Mouse (Mus musculus) layer of hippocampus, adult 9-10 months (tissue): ENCODE data around the gene Rbck1.

Source experiments
- DNase-seq: peaks from one replicate; pipeline ENCODE4 v3.0.0; 2022; ENCODE audit warnings: low spot score

Rbck1 gene

DNA sequence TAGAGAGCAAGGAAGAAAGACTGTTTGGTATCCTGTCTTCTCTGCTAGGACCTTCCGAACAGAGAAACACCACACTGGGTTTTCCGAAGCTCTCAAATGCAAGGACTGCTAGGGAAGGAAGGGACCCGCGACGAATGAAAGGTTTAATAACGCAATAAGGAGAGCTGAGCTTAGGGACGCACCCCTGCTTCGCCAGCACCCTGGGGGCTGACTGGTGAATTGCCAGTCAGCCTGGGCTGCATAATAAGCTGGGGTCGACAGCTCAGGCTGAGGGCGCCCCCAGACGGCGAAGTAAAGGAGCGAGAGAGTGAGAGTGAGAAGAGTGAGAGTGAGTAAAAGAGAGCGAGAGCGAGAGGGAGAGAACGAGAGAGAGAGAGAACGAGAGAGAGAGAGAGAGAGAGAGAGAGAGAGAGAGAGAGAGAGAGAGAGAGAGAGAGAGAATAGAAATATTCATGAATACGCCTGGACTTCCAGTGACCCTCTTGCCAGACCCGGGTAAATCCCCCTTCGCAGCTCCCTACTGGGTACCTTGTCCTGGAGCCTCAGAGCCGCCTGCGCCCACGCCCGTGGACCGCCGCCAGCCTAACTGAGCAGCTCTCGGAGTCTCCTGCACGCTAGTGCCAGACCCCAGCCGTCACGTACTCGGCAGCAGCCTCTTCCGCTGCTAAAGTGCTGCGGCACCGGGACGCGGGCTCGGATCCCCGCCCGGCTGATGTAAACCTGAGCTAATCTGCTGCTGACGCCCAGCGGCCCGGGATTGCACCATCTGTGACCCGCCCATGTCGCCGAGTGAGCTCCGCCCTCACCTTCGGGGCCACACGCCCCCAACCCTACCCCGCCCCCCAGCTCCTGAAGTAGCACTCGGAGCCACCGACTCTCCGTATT, 11.1 kb upstream of the Rbck1 start, which contains the start of gene Trib3:
Trib3 (minus strand) TSS at position 704 of the 885 bp plus-strand sequence.
- DNase-seq = no peak

DNA sequence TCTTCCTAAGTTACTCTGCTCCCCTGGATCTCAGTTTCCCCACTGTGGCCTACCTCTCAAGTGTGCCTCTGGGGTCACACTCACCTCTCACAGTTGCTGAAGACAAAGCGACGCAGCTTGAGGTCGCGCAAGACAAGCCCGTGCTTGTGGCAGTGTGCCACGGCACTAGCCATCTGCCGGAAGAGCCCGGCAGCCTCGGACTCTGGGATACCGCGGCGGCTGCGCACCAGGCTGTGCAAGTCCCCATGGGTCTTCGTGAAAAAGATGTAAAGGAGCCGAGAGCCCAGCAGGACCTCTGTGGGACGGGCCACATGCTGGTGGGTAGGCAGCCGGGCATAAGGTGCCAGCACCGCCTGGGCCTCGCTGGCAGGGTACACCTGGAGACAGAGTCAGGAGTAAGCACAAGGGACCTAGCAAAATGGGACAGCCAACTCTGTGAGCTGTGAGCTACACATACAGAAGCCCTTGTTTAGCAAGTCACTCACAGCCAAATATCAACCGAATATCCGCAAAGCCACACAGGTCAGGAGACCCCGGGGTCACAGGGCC, 7.3 kb upstream of the Rbck1 start:
- no peak for DNase-seq

DNA sequence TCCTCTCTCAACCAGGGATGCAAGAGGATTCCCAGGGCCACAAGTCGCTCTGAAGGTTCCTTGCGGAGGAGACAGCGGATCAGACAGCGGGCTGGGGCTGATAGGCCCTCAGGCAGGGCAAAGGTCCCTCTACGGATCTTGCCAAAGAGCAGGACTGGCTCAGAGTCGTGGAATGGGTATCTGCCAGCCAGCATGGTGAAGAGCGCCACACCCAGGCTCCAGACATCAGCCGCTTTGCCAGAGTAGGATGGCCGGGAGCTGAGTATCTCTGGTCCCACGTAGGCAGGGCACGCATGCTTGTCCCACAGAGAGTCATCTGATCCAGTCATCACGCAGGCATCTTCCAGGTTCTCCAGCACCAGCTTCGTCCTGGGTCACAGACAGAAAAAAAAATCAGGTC, 5.9 kb upstream of the Rbck1 start:
- DNase-seq = no peak

DNA sequence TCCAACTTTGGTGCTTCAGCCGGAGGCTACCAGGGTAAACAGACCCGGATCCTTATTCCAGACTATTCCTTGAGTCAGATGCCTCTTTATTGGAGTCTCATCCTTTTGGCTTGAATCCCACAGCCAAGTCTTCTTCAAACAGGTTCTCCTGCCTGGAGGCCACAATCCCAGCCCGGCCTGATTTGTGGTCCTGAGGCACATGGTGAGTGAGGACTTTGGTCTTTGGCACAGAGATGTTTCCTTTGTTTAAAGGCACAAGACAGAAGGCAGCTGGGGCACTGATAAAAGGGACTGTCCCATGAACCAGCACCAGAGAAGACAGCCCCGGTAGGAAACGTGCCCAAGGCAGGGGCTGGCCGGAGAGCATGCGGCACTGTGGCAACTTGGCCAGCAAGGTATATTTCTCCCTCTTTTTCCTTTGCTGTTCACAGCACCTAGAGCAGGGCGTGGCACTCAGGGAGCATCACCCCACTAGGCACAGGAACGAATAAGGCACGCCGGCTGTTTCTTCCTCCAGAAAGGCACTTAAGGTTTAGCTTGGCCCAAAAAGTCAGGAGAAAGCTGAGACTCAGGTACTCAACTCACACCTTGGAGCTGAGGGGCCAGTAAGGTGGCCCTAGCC, 5.2 kb upstream of the Rbck1 start:
- DNase-seq = no peak

DNA sequence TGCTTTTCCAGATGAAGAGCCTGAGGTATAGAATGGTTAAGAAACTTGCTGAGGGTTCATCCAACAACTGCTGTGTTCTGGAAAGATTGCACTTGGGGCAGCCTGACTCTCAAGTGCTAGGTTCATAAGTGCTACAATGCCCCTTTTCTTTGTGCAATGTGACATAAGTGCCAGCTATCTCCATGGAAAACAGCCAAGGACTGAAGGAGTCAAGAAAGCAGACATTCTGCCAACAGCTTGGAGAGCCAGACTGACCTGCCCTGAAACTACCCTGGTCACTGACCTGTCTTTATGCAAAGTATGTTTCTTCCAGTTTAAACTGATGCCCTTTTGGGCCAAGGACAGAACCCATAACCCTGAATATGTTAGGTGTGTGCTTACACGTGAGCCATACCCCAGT, 4.4 kb upstream of the Rbck1 start:
- no peak for DNase-seq

DNA sequence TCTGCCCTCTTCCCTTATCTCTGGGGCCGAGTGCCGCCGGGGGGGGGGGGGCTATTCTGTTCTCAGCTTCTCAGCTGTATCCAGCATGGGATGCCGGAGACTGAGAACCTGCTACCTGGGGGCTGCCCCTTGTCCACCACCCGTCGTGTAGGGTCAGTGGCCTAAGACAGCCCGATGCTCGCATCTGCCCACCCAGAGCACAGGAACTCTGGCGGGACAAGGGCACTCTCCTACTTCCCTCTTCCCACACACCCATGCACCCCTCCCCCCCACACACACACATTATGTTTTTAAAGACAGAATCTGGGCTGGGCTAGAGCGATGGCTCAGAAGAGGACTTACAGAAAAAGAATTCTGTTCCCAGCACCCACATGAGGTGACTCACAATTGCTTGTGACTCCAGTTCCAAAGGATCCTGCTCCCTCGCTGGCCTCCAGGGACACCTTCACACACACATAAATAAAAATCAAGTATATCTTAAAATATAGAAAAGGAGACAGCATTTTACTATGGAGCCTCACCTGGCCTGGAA, 2.9 kb upstream of the Rbck1 start:
- DNase-seq = no peak

DNA sequence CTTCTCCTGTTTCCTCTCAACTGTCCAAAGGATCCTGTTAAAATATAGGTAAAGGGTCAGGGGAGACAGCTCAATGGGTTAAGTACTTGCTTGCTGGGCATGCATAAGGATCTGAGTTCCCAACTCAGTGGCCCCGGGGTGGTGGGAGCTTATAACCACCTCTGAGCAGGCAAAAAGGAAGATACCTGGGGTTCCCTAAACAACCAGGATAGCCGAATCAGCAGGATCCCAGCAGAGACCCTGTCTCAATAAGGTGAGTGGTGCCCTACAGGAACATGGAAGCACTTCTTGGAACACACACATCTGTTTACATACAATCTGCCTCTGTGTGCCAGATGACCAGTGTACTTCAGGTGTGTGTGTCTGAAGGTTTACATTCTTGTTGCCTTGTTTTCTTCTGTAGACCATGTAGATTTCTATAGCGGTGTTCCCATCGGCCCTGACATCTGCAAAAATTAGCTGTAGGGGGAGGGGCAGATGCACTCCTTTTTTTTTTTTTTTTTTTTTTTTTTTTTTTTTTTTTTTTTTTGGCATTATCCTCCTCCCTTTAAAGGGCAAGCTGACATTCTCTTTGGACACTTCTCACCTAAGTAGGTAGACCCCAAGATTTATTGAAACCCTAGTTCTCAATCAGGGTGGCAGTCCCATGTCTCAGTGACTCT, 1.0 kb upstream of the Rbck1 start:
- no peak for DNase-seq

DNA sequence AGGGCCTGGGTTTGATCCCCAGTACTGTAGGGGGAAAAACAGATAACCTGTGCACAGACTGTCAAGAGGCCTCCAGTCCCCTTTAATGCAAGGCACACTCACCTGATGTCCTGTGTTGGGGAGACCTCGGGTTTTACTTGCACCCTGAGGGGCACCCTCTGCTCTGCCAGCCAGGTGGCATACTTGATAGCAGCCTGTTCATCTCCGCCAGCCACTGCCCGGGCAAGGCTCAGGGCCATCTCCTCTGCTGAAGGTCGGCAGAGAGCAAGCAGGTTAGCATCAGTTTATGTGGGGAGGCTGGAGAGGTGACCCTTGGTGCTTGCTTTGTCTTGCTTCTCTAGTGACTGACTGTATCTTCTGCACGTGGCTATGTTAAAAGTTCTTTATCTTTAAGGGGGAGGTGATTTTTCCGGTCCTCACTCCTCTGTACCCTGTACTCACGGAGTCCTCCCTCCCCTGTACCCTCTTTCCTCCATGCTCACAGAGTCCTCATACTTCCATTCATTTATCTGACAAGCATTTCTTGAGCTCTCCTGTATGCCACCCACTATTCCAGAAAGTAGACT, 1.5 kb downstream of the Rbck1 start:
- DNase-seq = no peak

DNA sequence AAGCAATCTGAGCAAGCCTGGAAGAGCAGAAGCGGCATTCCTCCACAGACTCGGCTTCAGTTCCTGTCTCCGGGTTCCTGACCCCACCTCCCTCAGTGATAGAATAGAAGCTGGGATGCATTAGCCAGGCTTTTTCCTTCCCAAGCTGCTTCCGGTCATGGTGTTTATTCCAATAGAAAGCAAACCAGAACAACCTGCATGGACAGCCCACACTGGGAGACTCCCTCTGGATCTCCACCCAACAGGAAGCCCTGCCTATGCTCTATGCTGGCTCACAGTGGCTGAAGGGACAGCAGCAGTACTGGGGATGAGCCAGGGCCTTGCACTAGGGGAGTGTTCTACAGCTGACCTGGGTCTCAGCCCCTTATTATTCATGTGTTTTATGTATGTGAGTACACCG, 4.5 kb downstream of the Rbck1 start:
- DNase-seq = no peak

DNA sequence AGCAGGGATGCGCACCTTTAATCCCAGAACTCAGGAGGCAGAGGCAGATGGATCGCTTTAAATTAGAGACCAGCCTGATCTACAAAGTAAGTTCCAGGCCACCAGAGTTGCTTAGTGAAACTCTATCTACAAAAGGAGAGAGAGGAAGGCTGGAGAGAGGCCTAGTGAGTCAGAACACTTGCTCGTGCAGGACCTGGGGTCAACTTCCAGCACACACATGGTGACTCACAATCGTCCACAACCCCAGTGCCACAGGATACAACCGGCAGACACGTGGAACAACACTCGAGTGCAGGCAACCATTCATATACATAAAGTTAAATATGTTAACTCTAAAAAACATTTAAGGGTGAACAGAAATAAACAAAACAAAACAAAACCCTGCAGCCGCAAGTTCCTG, 5.8 kb downstream of the Rbck1 start:
- DNase-seq = no peak

DNA sequence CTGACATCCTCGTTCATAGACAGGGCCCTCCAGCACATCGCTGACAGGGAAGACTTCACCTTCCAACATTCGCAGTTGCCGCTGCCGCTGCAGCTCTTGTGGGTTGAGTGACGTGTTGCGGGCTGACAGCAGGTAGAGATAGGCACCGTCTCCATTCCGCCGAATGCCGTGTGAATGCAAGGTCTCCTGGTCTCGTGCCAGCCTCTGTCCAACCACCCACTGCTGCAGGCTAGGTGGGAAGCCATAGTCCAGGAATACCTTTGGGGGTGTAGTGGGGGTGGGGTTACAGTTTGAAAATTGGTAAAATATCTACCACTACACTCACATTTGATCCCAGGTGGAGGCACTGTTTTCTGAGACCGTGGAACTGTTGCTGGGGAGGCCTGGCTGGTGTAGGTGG, 6.3 kb downstream of the Rbck1 start:
- no peak for DNase-seq

DNA sequence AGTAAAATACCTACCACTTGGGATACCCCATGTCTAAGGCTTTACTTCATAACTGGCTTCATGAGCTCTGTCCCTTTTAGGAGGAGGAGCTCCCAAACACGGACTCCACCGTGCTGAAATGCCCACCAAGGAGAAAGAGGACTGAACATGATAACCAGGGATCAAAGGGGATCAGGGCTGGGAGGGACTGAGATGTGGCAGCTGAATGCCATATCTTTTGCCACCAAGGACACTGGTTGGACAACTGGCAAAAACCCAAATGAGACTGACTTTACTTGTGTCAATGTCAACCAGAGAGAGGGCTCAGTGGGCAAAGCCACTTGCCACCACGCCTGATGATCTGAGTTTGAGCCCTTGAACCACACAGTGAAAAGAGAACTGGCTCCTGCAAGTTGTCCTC, 7.6 kb downstream of the Rbck1 start:
- no peak for DNase-seq

DNA sequence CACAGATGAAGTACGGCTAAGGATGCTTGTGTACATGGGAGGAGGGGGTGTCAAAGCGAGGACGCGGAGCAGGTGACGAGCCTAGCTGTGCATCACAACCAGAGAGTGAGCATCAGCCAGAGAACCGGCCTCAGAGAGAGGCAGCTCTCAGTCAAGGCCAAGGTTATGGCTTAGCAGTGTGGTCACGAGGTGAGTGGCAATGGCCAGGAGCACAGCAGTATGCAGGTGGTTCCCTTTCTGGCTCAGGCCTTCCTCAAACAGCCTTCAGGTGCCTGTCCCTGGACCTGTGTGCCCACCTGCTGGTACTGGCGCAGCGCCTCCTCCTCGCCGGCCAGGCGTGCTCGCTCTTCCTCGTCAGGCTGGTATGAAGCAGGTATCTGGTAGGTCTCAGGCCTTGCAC, 8.5 kb downstream of the Rbck1 start:
- no peak for DNase-seq

DNA sequence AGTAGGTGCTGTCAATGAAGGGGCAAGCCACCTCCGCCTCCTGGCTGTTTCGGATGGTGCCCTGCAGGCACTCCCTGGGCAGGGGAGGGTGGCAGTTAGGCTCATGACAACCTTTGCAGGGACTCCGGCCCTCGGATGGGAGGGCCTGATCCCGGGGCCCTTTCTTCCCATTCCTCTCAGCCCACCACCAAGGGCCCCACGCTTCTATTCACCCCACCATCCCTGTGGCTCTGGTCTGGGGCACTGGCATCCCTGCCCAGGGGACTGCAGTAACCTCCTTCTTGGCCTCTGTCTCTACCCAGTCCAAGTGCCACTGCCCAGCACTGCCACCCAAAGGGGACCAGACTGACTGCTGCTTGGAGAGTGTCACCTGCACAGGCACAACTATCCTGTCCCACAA, 10.3 kb downstream of the Rbck1 start:
- DNase-seq = no peak

DNA sequence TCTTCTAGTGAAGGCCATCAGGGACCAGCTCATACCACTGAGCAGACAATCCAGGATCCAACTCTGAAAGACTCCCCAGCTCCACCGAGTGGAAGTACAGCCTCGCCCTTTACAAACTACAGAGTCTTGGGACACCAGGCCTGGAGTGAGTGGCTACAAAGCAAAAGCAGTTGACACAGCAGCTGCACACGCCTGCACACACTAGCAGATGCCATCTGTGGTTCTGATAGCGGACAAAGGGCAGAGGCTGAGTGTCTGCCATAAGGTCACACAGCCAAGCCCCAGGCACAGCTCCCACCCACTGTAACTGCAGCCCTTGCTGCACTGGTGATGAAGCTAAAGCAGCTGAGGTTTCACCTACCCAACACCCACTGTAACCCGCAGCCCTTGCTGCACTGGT, 10.9 kb downstream of the Rbck1 start:
- no peak for DNase-seq

DNA sequence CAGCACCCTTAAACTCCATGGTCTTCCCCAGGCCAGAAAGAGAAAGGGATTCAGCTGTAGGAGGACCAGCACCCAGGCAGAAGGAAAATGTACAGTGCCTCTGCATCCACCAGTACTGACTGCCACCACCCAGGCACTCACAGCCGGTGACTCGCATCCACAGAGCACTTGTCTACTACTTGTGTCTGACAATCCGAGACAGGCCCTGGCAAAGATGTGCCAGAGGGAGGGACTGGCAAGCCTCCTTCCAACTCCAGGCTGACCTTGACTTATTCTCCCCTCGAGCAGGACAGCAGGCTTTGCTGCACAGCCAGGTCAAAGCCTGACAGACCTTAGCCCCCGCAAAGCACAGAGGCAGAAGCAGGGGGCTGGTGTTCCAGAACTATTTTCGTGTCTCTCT, 15.4 kb downstream of the Rbck1 start:
- no peak for DNase-seq

DNA sequence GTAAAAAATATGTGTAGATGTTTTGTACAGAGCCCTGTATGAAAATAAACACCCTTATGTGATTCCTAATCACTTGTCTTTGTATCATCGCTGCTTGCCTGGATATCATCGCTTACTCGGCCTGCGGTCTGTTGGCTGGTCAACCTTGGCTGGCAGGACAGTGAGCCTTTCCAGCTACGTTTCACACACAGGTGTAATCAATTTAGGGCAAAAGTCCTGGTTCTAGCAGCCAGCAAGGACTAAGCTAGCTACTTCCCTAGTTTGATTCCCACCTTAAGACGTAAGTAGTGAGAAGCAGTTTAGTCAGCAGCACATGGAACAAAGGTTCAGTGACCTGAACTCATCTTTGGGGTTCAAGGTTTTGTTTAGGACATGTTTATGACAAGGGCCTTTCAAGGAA, 18.5 kb downstream of the Rbck1 start:
- no peak for DNase-seq

DNA sequence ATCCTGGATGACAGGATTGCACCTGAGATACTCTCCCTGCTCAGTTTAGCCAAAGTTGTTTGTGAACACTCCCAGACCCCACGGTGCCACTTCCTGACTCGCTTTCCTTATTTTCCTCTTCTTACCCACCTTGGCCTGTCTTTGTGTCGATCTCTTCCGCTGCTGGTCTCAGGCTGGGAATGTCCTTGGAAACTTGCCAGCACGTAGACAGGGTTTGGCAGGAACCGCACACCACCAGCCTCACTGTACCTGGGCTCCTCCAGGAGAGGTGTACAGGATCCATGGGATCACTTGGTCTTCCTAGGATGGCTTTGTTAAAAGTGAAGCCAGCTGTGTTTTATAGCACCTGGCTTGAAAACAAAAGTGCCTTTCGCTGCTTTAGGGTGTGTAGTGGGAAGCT, 19.5 kb downstream of the Rbck1 start:
- no peak for DNase-seq

DNA sequence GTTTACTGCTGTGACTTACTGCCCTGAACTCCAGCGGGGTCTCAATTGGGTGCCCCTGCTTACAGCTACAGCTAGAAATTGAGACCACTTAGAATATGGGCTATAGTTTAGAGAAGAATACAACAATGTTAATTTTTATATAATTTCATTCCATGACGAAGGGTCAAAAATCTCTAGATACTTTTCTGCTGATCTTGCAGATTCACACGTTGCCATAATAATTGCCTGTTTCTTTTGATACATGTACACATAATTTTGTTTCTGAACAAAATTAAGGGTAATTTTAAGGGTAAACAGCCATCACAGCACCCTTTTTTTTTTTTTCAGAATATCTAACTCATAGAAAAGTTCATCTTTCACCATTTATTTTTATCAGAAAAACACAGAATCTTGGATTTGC, 25.3 kb downstream of the Rbck1 start:
- no peak for DNase-seq

DNA sequence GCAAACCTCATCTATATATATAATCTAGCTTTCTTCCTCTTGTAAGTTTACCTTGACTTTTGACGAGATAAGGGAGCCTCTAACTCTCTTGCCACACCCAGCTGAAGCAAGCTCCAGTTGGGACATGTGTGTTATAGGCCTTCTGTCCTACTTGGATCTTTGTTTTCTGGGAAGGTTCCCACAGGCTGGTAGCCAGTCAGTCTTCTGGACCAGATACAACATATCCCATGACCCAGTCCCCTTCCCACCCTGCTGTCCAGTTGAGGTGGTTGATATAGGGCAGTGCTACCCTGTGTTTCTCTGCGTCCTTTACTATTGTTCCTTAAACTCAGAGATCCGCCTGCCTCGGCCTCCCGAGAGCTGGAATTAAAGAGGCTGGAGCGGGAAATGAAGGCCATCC, 27.0 kb downstream of the Rbck1 start:
- DNase-seq = no peak

DNA sequence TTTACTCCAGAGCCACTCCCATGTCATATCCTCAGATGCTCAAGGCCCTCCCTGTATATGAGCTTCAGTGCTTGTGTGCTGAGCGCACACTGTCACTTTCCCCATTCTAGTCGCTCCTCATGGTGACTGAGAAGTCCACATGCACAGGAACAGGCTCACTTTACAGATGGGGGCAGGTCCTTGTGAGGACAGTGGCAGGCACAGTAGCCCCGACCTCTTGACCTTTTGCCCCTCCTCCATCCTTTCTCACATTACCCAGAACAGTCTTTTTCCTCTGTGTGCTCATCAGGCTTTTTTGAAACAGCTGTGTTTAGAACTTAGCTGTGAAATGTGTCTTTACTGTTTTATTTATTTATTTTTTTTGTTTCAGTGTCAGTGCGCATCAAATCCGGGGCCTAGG, 28.7 kb downstream of the Rbck1 start:
- DNase-seq = no peak

DNA sequence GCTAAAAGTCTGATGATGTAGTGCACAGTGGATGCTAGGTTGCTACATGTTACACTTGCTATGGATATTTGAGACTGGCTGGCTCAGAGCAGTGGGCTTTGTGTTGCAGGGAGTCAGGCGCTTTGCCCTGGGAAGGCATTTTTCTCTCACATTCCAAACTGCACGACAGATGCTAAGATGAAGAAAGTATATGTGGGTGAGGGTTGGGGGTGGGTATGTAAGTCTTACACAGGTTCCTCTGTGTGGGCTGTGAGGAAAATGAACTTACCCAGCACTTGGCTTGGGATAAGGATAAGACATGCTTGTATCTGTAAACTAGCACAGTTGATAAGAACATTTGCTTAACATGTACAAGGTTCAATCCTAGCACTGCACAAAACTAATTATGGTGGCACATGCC, 29.6 kb downstream of the Rbck1 start:
- no peak for DNase-seq
